Mouse (Mus musculus) stomach, postnatal 0 days (tissue): ENCODE measurements at regions not wholly inside any gene's neighbourhood (a gene's known extent, or its start where the extent isn't known, plus 50 kb on each side); places are given as distances from the start of the nearest gene placed in this dataset.

Experiments used
- CTCF ChIP-seq: IDR thresholded peaks from 2 replicates; pipeline ENCODE4 v1.5.1; 2016; ENCODE audit warnings: antibody characterized with exemption, low read depth, mild to moderate bottlenecking, moderate library complexity
- EP300 ChIP-seq: optimal IDR thresholded peaks from 2 replicates; pipeline ENCODE3; 2016; ENCODE audit warnings: antibody characterized with exemption

DNA sequence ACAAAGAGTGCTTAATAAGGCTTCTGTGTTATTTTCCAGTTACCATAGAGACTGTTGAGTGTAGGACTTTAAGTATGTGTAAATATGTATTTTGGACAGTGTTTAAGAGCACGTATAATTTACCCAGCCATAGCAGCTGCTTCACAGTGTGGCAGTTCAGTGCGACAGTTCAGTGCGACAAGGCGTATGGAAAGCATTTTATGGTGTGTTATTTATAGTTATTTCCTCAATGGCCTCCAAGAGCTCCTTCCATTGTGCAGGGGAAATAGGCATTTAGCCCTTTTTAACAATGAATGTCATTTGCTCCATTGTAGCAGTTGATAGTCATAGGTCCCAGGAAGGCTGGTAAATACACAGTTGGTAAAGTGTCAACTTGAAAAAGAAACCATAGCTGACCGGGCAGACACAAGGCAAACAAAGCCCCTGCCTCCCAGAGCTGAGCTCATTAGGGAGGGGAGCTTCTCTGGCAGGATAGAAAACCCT is 275.1 kb upstream of the Dynlrb2 start:
- TF ChIP-seq EP300, result no peak
- TF ChIP-seq CTCF, result no peak
